Mouse (Mus musculus): ENCODE measurements around the gene Susd4.

DNA sequence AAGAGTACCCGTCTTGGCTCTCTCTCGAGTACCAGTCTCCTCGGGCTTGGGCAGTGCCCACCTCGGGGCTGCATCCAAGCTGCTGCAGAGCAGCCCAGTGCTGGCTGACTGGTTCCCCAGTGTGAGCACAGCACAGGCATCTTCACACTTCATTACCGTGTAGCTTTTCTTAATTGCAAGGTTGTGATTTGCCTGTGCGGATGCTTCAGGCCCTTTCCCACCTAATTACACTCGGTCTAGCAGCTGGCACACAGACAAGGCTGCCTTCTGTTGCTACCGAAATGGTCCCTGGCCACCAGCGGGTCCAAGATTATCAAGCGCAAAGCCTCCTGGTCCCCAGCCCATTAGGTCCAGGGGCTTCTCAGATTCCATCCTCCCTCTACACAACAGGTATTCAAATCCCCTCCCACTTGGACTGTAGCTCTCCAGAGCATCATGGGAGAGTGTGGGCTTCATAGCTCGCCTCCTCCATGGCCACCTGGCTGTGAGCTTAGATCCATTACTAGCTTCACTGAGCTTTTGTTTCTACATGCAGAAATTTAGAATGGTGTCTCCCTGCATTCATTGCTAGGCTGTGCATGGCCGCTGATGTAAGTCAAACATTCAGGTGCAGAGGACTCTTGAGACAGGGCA is 134.0 kb downstream of the Susd4 start:
- TF ChIP-seq POLR2A (IDR thresholded peaks at IDR 0.05; ENCODE audit: low read depth, low read length) (no peak), CTCF (IDR thresholded peaks at IDR 0.05; ENCODE audit: extremely low read depth, insufficient read depth, insufficient read length, insufficient replicate concordance) (no peak)

All from spleen, adult 2 months (tissue).